Mouse (Mus musculus) common myeloid progenitor, adult 5-6 weeks (primary cell): Measurements from ENCODE around the gene Qsox1. TPM values are rescaled to one million over a fixed set of nuclear protein-coding genes. Genes with fewer than 3 reads are reported as not detected.

Experiments used
- ATAC-seq: replicated peaks from 2 replicates; pipeline ENCODE4 v1.8.0; 2016; ENCODE audit warnings: low read depth, mild to moderate bottlenecking, moderate TSS enrichment, inconsistent platforms; ENCODE audit not compliant: poor library complexity, severe bottlenecking
- total RNA-seq: library from RNA; stranded (forward); fragments of 200-1000, 187-1606 nt; gene quantifications from 2 replicates; pipeline ENCODE4 v1.2.3, GENCODE M21; 2017

Qsox1 gene
- total RNA-seq, 1 experiment from 2014 or later = 23.8 TPM

DNA sequence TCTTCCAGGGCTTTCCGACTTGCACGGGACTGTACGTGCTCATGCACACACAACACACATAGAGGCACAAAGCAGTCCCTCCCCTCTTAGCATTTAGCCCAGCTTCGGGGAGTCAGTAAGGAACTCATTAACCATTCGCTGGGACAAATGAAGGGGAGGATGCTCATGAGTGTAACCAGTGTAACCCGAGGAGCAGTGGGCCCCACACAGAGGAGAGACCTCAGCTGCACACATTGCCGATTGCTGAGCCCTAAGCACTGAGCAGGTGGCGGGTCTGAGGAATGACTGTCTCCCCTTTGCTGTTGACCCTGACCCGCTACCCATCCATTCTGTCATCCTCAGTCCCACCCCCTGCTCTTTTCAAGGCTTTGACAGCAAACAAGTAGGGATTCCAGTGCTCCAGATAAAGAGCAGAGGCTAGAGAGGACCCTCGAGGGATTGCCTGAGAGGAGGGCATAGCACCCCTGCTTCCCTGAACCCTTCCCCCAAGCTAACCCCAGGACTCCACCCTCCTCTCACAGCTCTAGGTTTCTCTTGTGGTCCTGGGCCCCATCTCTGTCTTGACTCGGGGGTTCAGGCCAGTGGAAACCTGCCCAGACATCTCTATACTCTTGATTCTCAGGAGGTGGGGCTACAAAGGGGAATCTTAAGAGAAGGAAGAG, 62.0 kb downstream of the Qsox1 start:
- no peak for ATAC-seq

- ATAC-seq = no peak
Measured at GRCm38 (mm10) chr1:155747911-155748310, 64.8 kb downstream of the Qsox1 start.

DNA sequence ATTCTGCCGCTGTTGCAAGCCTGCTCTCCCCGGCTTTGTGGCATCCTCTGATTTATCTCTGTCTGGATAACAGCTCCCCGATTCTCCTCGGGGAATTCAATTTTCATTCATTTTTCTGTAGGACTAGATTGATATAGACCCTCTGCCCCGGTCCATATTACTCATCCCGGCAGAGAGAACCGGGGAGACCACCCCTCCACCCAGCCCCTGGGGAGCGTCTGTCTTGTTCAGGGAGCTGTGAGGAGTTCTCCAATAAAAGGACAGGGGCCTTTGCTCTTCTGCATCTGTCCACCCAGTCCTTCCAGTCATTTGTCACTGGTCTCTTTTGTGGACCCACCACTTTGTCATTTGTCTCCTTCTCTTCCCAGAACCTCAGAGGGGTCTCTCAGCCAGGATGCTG, 65.7 kb downstream of the Qsox1 start:
- no peak for ATAC-seq

DNA sequence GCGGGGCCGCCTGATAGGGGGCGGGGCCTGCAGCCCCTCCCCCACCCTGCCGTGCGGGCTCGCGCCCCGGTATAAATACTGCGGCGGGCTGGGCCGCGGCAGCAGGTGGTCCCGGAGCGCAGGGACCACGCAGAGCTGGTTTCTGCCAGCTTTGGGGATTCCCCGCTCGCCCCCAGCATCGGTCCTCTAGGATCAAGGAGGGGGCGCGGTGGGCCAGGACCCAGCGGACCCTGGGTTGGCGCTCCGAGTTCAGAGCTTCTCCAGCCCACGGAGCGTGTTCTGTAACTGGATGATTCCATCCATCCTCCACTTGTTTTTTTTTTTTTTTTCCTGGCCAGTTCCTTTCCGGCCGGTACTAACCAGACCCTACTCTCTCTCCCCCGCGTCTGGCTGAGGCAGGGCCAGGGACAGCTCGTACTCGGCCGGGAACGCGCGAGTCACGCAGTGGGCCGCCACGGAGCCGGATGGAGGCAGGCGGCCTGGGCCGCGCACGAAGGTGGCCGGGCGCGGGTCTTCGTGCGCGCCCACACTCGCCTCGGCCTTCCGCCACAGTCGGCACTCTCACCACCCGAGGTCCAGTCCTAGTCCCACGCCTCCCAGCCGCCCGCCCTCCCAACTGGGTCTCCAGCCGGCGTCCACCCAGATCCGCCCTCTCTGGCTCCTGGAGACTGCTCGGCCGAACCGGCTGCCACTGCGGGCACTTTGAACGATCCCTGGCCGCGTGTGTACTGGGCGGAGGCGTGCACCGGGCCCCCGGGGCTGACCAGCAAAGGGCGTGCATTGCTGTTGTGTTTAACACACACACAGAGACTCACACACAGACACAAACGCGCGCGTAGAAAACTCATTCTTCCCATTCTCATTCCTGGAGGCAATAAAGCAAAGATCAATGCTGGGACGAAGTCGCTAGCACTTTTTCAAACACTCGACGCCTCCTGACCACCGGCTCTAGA, 70.0 kb downstream of the Qsox1 start:
- ATAC-seq = no peak

DNA sequence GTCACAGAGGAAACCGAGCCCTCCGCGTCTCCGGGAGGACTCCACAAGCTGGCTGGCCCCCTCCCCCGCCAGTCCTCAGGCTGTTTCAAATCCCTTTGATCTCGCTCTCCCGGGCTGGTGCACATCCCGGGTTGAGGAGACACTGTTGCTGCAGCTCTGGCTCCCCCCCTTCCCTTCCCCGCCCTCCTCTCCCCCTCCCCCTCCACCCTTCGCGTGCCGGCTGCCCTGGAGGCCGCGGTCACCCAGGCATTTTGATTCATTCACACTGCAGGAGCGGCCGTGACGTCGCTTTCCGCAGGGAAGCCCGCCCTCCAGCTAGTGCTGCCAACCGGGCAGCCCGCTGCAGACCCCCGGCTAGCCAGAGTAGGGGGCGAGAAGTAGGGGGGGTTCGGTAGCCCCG, 70.7 kb downstream of the Qsox1 start:
- 0 out of 2 replicates have a peak, but pooled peaks have one; percentile 12 for ATAC-seq

GRCm38 (mm10) chr1:155741378-155741945, 71.2 kb downstream of the Qsox1 start:
- no peak for ATAC-seq

DNA sequence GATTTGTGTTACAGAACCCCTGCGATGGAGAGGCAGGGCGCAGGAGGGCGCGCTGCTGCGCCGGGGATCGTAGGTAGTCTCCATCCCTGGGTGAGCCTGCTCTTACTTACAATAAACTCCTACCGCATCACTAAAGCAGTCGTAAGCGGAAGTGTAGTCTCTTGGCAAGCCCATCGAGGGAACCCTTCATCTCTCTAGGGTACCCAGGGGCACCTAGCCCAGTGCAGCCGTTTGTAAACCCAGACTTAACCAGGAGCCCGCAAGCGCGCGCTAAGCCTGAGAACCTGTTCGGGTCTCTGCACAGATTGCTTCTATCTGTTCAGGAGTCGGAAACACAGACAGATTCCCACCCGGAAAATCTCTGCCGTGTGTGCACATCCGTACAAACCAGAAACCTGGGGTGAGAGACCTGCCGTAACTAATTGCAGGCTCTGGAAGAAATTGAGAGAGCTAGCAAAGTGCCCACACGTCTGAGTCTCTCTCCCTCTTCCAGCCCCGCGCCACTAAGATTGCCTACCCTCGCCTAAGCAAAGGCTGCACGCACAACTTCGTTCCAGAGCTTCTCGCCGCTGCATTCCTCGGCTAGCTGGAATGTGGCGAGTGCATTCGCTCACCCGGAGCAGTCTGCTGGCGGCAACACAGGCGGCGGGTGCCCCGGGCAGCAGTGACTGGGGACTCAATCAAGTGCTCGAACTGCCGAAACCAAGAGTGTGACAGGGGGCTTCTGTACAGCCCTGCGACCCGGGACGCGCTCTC, 71.9 kb downstream of the Qsox1 start:
- no peak for ATAC-seq

GRCm38 (mm10) chr1:155737809-155738383, 74.8 kb downstream of the Qsox1 start:
- peak; percentile 7; the same call in 1 of the 2 replicates for ATAC-seq

- ATAC-seq = peak; percentile 70
Measured at GRCm38 (mm10) chr1:155737017-155737808, 75.5 kb downstream of the Qsox1 start.

GRCm38 (mm10) chr1:155736096-155736825, 76.4 kb downstream of the Qsox1 start:
- no peak for ATAC-seq

DNA sequence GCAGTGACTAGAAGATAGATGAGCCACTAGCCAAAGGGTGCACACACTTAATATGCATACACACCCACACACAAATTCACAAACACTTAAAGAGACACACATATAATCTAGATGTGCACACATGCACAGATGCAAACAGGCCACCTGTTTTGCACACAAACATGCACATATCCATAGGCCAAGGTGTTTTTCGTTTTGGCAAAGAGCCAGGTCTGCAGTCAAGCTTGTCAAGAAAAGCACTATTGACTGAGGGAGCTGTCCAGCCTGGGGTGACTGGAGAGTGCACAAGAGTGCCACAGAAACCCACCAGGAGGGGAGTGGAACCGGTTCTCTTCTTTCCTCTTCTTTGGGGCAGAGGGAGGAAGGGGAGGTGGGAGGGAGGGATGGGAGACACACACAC, 81.5 kb downstream of the Qsox1 start:
- no peak for ATAC-seq

DNA sequence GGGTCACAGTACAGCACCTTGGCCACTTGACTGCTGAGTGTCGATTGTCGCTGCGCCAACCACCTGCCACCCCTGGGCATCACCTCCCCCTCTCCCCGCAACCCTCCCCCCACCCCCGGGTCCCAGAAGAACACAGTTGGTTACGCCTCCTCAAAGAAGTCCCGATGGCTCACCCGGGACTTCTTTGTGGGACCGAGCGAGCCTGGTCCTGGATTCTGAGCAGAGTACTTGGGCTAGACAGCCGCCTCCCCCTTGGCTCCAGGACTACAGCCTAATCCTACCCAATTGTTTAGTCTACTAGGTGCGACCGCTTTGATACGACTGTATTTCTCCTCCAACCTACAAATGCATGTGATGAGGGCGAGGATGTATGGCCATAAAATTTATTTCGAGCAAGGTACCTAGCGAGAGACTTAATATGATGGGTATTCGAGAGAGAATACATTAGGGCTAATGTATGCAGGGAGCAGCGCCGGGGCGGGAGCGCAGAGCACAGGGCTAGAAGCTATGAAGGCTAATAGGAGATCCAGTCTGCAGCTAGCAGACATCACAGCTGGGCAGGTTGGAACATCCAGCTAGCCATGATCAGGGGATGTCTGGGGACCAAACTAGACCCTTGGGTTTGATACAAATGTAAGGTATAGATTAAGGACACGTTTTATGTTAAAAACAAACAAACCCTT, 83.4 kb downstream of the Qsox1 start:
- no peak for ATAC-seq

DNA sequence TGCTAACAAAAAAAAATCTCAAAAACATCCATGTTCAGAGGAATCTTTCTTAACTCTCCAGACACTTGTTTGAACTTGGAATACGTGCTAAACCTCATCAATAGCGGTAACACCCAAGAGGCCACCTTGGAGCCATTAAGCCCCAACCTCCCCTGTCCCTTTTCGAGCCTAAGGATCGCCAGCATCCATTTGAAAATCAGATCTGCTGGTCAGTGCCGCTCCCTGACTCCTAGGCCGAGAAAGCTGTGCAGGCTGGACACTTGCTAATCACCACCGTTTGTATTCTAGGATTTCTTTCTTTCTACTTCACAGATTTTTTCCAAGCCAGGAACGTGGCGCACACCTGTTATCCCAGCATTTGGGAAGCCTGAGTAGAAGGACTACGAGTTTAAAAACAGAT, 84.9 kb downstream of the Qsox1 start:
- ATAC-seq = no peak

Other genes starting within 250 kb of the Qsox1 start
- not detected in 2 replicates for gene Lhx4, start 61.2 kb downstream of the Qsox1 start, total RNA-seq
- gene Cep350, start 160.4 kb upstream of the Qsox1 start, total RNA-seq = 57.7 and 78.7 TPM in 2 replicates
- gene Tor1aip2, start 222.5 kb upstream of the Qsox1 start, total RNA-seq = 61.8 and 76.6 TPM in 2 replicates
- 31.1 and 54.0 TPM in 2 replicates for gene Tor1aip1, start 223.6 kb upstream of the Qsox1 start, total RNA-seq